In genomic region chr7:127406002-127406987, GRCm38 (mm10) we compare ENCODE assay signal across 8 mouse cellular contexts. TPM values are rescaled to one million over a fixed set of nuclear protein-coding genes. Genes with fewer than 3 reads are reported as not detected.
A peak's percentile ranks its signal among the peaks of the same experiment; 100 is the strongest.
DNase-seq lines count a peak whose midpoint lies in the region; ATAC-seq and TF ChIP-seq lines count a peak whose summit lies in the region.
"Not testable (repeated sequence)": the region's sequence is repeated elsewhere in the genome, so short reads cannot be mapped to it uniquely, and the experiment has no call there.

Gene Zfp764, minus strand, starts transcription at chr7:127406822.

- not testable (repeated sequence) for H3K9me3 ChIP-seq in erythroblast, embryonic 14.5 days (ENCODE audit: control insufficient read depth, low read length); heart, embryonic 11.5 days (replicated peaks; ENCODE audit: control insufficient read depth, low read length); kidney, embryonic 16.5 days (ENCODE audit: low read length)

- peaks cover 15% of the 10 kb centered on the region for H3K4me1 ChIP-seq in erythroblast, embryonic 14.5 days (ENCODE audit: control insufficient read depth)
- not testable (repeated sequence) for H3K4me1 ChIP-seq in heart, embryonic 11.5 days (ENCODE audit: control insufficient read depth, insufficient read depth, low read length); kidney, embryonic 16.5 days (ENCODE audit: insufficient read depth, low read length); liver, adult 2 months (ENCODE audit: control insufficient read depth, insufficient read depth, low read length)

- peak within 1 kb of the TSS; percentile 84 for H3K9ac ChIP-seq in heart, embryonic 11.5 days (ENCODE audit: low read depth, low read length)
- H3K9ac ChIP-seq in kidney, embryonic 16.5 days (replicated peaks; ENCODE audit: low read length) = peak within 1 kb of the TSS; percentile 84
- peak within 1 kb of the TSS; percentile 75 for H3K9ac ChIP-seq in liver, adult 2 months (ENCODE audit: low read depth, low read length)

- 5% methylated on average over 40 of the region's 40 CpGs for WGBS in heart, embryonic 11.5 days (ENCODE audit: insufficient replicate concordance)
- WGBS in kidney, embryonic 16.5 days = 3% methylated on average over 40 of the region's 40 CpGs
- WGBS in liver, adult 2 months = 2% methylated on average over 40 of the region's 40 CpGs

- peak within 1 kb of the TSS; percentile 41 for H3ac ChIP-seq in myocyte (ENCODE audit: control insufficient read depth, insufficient read length)

- peak; percentile 61 for ATAC-seq in heart, embryonic 11.5 days (replicated peaks; ENCODE audit: insufficient number of reproducible peaks, low FRiP score, low TSS enrichment)
- ATAC-seq in kidney, embryonic 16.5 days (ENCODE audit: low FRiP score, low TSS enrichment) = peak; percentile 89

- not testable (repeated sequence) for H3K79me2 ChIP-seq in liver, adult 2 months (ENCODE audit: control insufficient read depth, insufficient read depth, low read length); myocyte (ENCODE audit: control insufficient read depth, insufficient read depth)

- TF ChIP-seq CTCF in liver, adult 2 months (IDR thresholded peaks at IDR 0.05; ENCODE audit: low read depth, low read length) = peak; percentile 80

- not testable (repeated sequence) for TF ChIP-seq POLR2A in liver, adult 2 months (IDR thresholded peaks at IDR 0.05; ENCODE audit: extremely low read depth, insufficient read depth, low read length); myocyte (IDR thresholded peaks at IDR 0.05; ENCODE audit: insufficient read length, low read depth)

- H3K27ac ChIP-seq in heart, embryonic 11.5 days (ENCODE audit: low read depth, low read length) = not testable (repeated sequence)
- H3K27ac ChIP-seq in kidney, embryonic 16.5 days (ENCODE audit: low read length) = peak within 1 kb of the TSS; percentile 78
- H3K27ac ChIP-seq in liver, adult 2 months (replicated peaks; ENCODE audit: insufficient read depth, low read depth, low read length) = peak within 1 kb of the TSS; percentile 53; the same call in 1 of the 2 replicates

- H3K27me3 ChIP-seq in erythroblast, embryonic 14.5 days (ENCODE audit: control insufficient read depth); heart, embryonic 11.5 days (ENCODE audit: control insufficient read depth, insufficient read depth, low read length); kidney, embryonic 16.5 days (ENCODE audit: insufficient read depth, low read length); liver, adult 2 months (ENCODE audit: control insufficient read depth, insufficient read depth, low read length); myocyte (ENCODE audit: control insufficient read depth, insufficient read depth, insufficient read length); splenic B cell, adult 2 months (ENCODE audit: control insufficient read depth, insufficient read depth, low read length, poor library complexity, severe bottlenecking): not testable (repeated sequence)

- DNase-seq in B cell, adult 2 months = peak; percentile 84 to 86
- DNase-seq in brain, adult 2 months (ENCODE audit: low read depth, low spot score) = peak; percentile 96
- DNase-seq in liver, adult 2 months (ENCODE audit: extremely low read depth, low read depth, low spot score) = peak; percentile 74
- peak; percentile 92 for DNase-seq in splenic B cell, adult 2 months (ENCODE audit: low read depth, low spot score)

- peak within 1 kb of the TSS; percentile 90 for H3K4me2 ChIP-seq in heart, embryonic 11.5 days
- H3K4me2 ChIP-seq in kidney, embryonic 16.5 days (replicated peaks; ENCODE audit: low read depth, low read length) = peak within 1 kb of the TSS; percentile 90
- peak within 1 kb of the TSS; percentile 65 for H3K4me2 ChIP-seq in myocyte (ENCODE audit: low read depth)

- H3K4me3 ChIP-seq in erythroblast, embryonic 14.5 days (replicated peaks) = peak within 1 kb of the TSS; percentile 62
- peak within 1 kb of the TSS; percentile 57 for H3K4me3 ChIP-seq in heart, embryonic 11.5 days (ENCODE audit: low read depth, low read length)
- peak within 1 kb of the TSS; percentile 65 for H3K4me3 ChIP-seq in kidney, embryonic 16.5 days (ENCODE audit: low read length)
- H3K4me3 ChIP-seq in liver, adult 2 months (ENCODE audit: insufficient read depth, low read depth, low read length) = peak within 1 kb of the TSS; percentile 74
- H3K4me3 ChIP-seq in myocyte = peak within 1 kb of the TSS; percentile 25

- not testable (repeated sequence) for H3K36me3 ChIP-seq in erythroblast, embryonic 14.5 days (ENCODE audit: control insufficient read depth); heart, embryonic 11.5 days (ENCODE audit: control insufficient read depth, insufficient read depth, low read length); kidney, embryonic 16.5 days (ENCODE audit: insufficient read depth, low read length); liver, adult 2 months (ENCODE audit: control insufficient read depth, insufficient read depth, low read length); myocyte (ENCODE audit: control insufficient read depth, insufficient read depth); splenic B cell, adult 2 months (ENCODE audit: control insufficient read depth, insufficient read depth, low read length, poor library complexity, severe bottlenecking)

TF ChIP-seq in myocyte, 11 proteins besides CTCF, POLR2A, EP300 and RAD21:
- TF ChIP-seq USF1 (IDR thresholded peaks at IDR 0.05; ENCODE audit: low read depth) = peak; percentile 67

RNA-seq across cellular contexts. Expression of gene Zfp764, which starts in this region (rescaled TPM):
- polyA plus RNA-seq in erythroblast, embryonic 14.5 days (2012) = 0.04 TPM in 1 of 2 replicates, not detected in the other
- polyA plus RNA-seq in heart, embryonic 11.5 days (2014; fragmentation: Nextera tagmentation; extraction: Ambion mirVana) = 4.6 and 4.8 TPM in 2 replicates
- polyA plus RNA-seq in kidney, embryonic 16.5 days (2015; fragmentation: Nextera tagmentation; extraction: Ambion mirVana) = 9.0 and 9.5 TPM in 2 replicates
- 1.8 and 2.5 TPM in 2 replicates for total RNA-seq in liver, adult 2 months (2014; rRNA removed)
- polyA plus RNA-seq in liver, adult 2 months (2012; rRNA removed) = 1.3 and 1.8 TPM in 2 replicates
- 1.2 TPM for polyA plus RNA-seq in myocyte (2012; fragmentation: generic; extraction: Trizol)
